Mouse (Mus musculus) embryo, embryonic 9.5 days (tissue): ENCODE data around the gene Sh3yl1.
A peak's percentile ranks its signal among the peaks of the same experiment; 100 is the strongest.

Experiments used
- DNase-seq: peaks from one replicate; pipeline ENCODE4 v3.0.0-alpha.2; 2017; ENCODE audit errors: extremely low spot score

The Sh3yl1 gene

GRCm38 (mm10) chr12:30911261-30912047 is at the start of gene Sh3yl1, which contains the start of gene Acp1:
TSS of gene Sh3yl1 (plus strand) at chr12:30911668.
TSS of gene Acp1 (minus strand) at chr12:30911589.
- DNase-seq = peak; percentile 91

GRCm38 (mm10) chr12:30864347-30864746 is 47.1 kb upstream of the Sh3yl1 start:
- DNase-seq = no peak

GRCm38 (mm10) chr12:30865781-30866180 is 45.7 kb upstream of the Sh3yl1 start:
- DNase-seq = no peak

GRCm38 (mm10) chr12:30879447-30879846 is 32.0 kb upstream of the Sh3yl1 start:
- DNase-seq = no peak

- DNase-seq = no peak
Observed at GRCm38 (mm10) chr12:30883592-30883985, 27.9 kb upstream of the Sh3yl1 start.

GRCm38 (mm10) chr12:30883986-30884621 is 27.4 kb upstream of the Sh3yl1 start, which contains the start of gene Alkal2:
TSS of gene Alkal2 (plus strand) at chr12:30884322.
- peak; percentile 43 for DNase-seq

- no peak for DNase-seq
Observed at GRCm38 (mm10) chr12:30884622-30885230, 26.7 kb upstream of the Sh3yl1 start.

- DNase-seq = no peak
Observed at GRCm38 (mm10) chr12:30885891-30886290, 25.6 kb upstream of the Sh3yl1 start.

GRCm38 (mm10) chr12:30888003-30888402 is 23.5 kb upstream of the Sh3yl1 start:
- DNase-seq = no peak

GRCm38 (mm10) chr12:30890067-30890466 is 21.4 kb upstream of the Sh3yl1 start:
- peak; percentile 44 for DNase-seq

- no peak for DNase-seq
Observed at GRCm38 (mm10) chr12:30891438-30891837, 20.0 kb upstream of the Sh3yl1 start.

GRCm38 (mm10) chr12:30897039-30897438 is 14.4 kb upstream of the Sh3yl1 start:
- DNase-seq = no peak

GRCm38 (mm10) chr12:30908658-30909057 is 2.8 kb upstream of the Sh3yl1 start:
- no peak for DNase-seq

- no peak for DNase-seq
Observed at GRCm38 (mm10) chr12:30909881-30910280, 1.6 kb upstream of the Sh3yl1 start.

GRCm38 (mm10) chr12:30910860-30911259 is 608 bp upstream of the Sh3yl1 start:
- DNase-seq = no peak

GRCm38 (mm10) chr12:30912048-30912381 is 547 bp downstream of the Sh3yl1 start:
- no peak for DNase-seq

- no peak for DNase-seq
Observed at GRCm38 (mm10) chr12:30912840-30913239, 1.4 kb downstream of the Sh3yl1 start.

- no peak for DNase-seq
Observed at GRCm38 (mm10) chr12:30922401-30922800, 10.9 kb downstream of the Sh3yl1 start.

GRCm38 (mm10) chr12:30928182-30928581 is 16.7 kb downstream of the Sh3yl1 start:
- no peak for DNase-seq

- DNase-seq = no peak
Observed at GRCm38 (mm10) chr12:30933299-30933698, 21.8 kb downstream of the Sh3yl1 start.

- DNase-seq = no peak
Observed at GRCm38 (mm10) chr12:30936899-30937298, 25.4 kb downstream of the Sh3yl1 start.

GRCm38 (mm10) chr12:30943057-30943986 is 31.9 kb downstream of the Sh3yl1 start:
- no peak for DNase-seq
